Mouse (Mus musculus): ENCODE data around the gene Oxld1. TPM values are rescaled to one million over a fixed set of nuclear protein-coding genes. Genes with fewer than 3 reads are reported as not detected.

The Oxld1 gene
- polyA plus RNA-seq, 1 experiment from 2014 or later, result 15.8 TPM

- H3K36me3 ChIP-seq (ENCODE audit: control insufficient read depth, insufficient read depth, low read length), result peaks cover 19% of the 10 kb centered on the region; the same call in 1 of the 2 replicates
- peaks cover 11% of the 10 kb centered on the region for H3K4me1 ChIP-seq (ENCODE audit: control insufficient read depth, insufficient read depth, low read depth, low read length)
- no peak for ATAC-seq
- no peaks in the 10 kb centered on the region for H3K9me3 ChIP-seq (ENCODE audit: control insufficient read depth, low read length)
- H3K4me2 ChIP-seq (ENCODE audit: low read length), result no peak overlapping the region
- WGBS, result 93% methylated on average over 3 of the region's 3 CpGs
- no peak overlapping the region for H3K9ac ChIP-seq (ENCODE audit: low read depth, low read length)
- no peaks in the 10 kb centered on the region for H3K27me3 ChIP-seq (replicated peaks; ENCODE audit: control insufficient read depth, insufficient read depth, low read length)
- H3K27ac ChIP-seq (ENCODE audit: low read depth, low read length), result no peak overlapping the region
- no peak overlapping the region for H3K4me3 ChIP-seq (ENCODE audit: low read length)
Observed at GRCm38 (mm10) chr11:120497436-120497835, 39.6 kb upstream of the Oxld1 start.

GRCm38 (mm10) chr11:120493911-120494310, 36.0 kb upstream of the Oxld1 start:
- Histone ChIP-seq H3K4me2 (ENCODE audit: low read length) (no peak overlapping the region), H3K4me3 (ENCODE audit: low read length) (no peak overlapping the region)
- 82% methylated on average over 3 of the region's 3 CpGs for WGBS

GRCm38 (mm10) chr11:120493351-120493750, 35.5 kb upstream of the Oxld1 start:
- WGBS, result 47% methylated on average over 3 of the region's 3 CpGs
- H3K4me2 ChIP-seq (ENCODE audit: low read length), result peak overlapping the region; percentile 90
- peaks cover 25% of the 10 kb centered on the region for H3K4me1 ChIP-seq (ENCODE audit: control insufficient read depth, insufficient read depth, low read depth, low read length)
- H3K27ac ChIP-seq (ENCODE audit: low read depth, low read length), result peak overlapping the region; percentile 58; the same call in 1 of the 2 replicates
- peak overlapping the region; percentile 85 for H3K4me3 ChIP-seq (ENCODE audit: low read length)
- H3K9ac ChIP-seq (ENCODE audit: low read depth, low read length), result peak overlapping the region; percentile 82; the same call in 1 of the 2 replicates
- peaks cover 28% of the 10 kb centered on the region; the same call in 1 of the 2 replicates for H3K36me3 ChIP-seq (ENCODE audit: control insufficient read depth, insufficient read depth, low read length)
- H3K27me3 ChIP-seq (replicated peaks; ENCODE audit: control insufficient read depth, insufficient read depth, low read length), result no peaks in the 10 kb centered on the region
- ATAC-seq, result no peak
- H3K9me3 ChIP-seq (ENCODE audit: control insufficient read depth, low read length), result no peaks in the 10 kb centered on the region

More at GRCm38 (mm10) chr11:120493911-120494310, 36.0 kb upstream of the Oxld1 start:
- Histone ChIP-seq H3K27me3 (replicated peaks; ENCODE audit: control insufficient read depth, insufficient read depth, low read length) (no peaks in the 10 kb centered on the region), H3K9me3 (ENCODE audit: control insufficient read depth, low read length) (no peaks in the 10 kb centered on the region), H3K4me1 (ENCODE audit: control insufficient read depth, insufficient read depth, low read depth, low read length) (peaks cover 25% of the 10 kb centered on the region), H3K36me3 (ENCODE audit: control insufficient read depth, insufficient read depth, low read length) (peaks cover 22% of the 10 kb centered on the region; the same call in 1 of the 2 replicates), H3K9ac (ENCODE audit: low read depth, low read length) (0 out of 2 replicates have a peak overlapping the region, but pooled peaks have one; percentile 82), H3K27ac (ENCODE audit: low read depth, low read length) (no peak overlapping the region)
- ATAC-seq, result no peak

- WGBS, result 19% methylated on average over 3 of the region's 3 CpGs
- Histone ChIP-seq H3K27ac (ENCODE audit: low read depth, low read length) (peak overlapping the region; percentile 58), H3K9me3 (ENCODE audit: control insufficient read depth, low read length) (no peaks in the 10 kb centered on the region), H3K9ac (ENCODE audit: low read depth, low read length) (peak overlapping the region; percentile 82), H3K4me2 (ENCODE audit: low read length) (peak overlapping the region; percentile 90), H3K4me3 (ENCODE audit: low read length) (peak overlapping the region; percentile 85), H3K4me1 (ENCODE audit: control insufficient read depth, insufficient read depth, low read depth, low read length) (peaks cover 25% of the 10 kb centered on the region), H3K36me3 (ENCODE audit: control insufficient read depth, insufficient read depth, low read length) (peaks cover 30% of the 10 kb centered on the region; the same call in 1 of the 2 replicates), H3K27me3 (replicated peaks; ENCODE audit: control insufficient read depth, insufficient read depth, low read length) (no peaks in the 10 kb centered on the region)
- no peak for ATAC-seq
Observed at GRCm38 (mm10) chr11:120492878-120493203, 35.0 kb upstream of the Oxld1 start.

- peak overlapping the region; percentile 85 for H3K4me3 ChIP-seq (ENCODE audit: low read length)
- no peaks in the 10 kb centered on the region for H3K9me3 ChIP-seq (ENCODE audit: control insufficient read depth, low read length)
- peak overlapping the region; percentile 82 for H3K9ac ChIP-seq (ENCODE audit: low read depth, low read length)
- H3K4me2 ChIP-seq (ENCODE audit: low read length), result peak overlapping the region; percentile 90
- WGBS, result under 1% methylated on average over 37 of the region's 48 CpGs
- peaks cover 25% of the 10 kb centered on the region for H3K4me1 ChIP-seq (ENCODE audit: control insufficient read depth, insufficient read depth, low read depth, low read length)
- no peaks in the 10 kb centered on the region for H3K27me3 ChIP-seq (replicated peaks; ENCODE audit: control insufficient read depth, insufficient read depth, low read length)
- peak; percentile 57 for ATAC-seq
- peaks cover 33% of the 10 kb centered on the region for H3K36me3 ChIP-seq (ENCODE audit: control insufficient read depth, insufficient read depth, low read length)
- H3K27ac ChIP-seq (ENCODE audit: low read depth, low read length), result peak overlapping the region; percentile 83
Observed at GRCm38 (mm10) chr11:120492024-120492877, 34.4 kb upstream of the Oxld1 start.

- H3K4me1 ChIP-seq (ENCODE audit: control insufficient read depth, insufficient read depth, low read depth, low read length), result peaks cover 25% of the 10 kb centered on the region
- no peaks in the 10 kb centered on the region for H3K9me3 ChIP-seq (ENCODE audit: control insufficient read depth, low read length)
- peak within 1 kb of the TSS; percentile 85 for H3K4me3 ChIP-seq (ENCODE audit: low read length)
- peak; percentile 91 for ATAC-seq
- H3K27ac ChIP-seq (ENCODE audit: low read depth, low read length), result peak within 1 kb of the TSS; percentile 83
- H3K9ac ChIP-seq (ENCODE audit: low read depth, low read length), result peak within 1 kb of the TSS; percentile 82
- no peaks in the 10 kb centered on the region for H3K27me3 ChIP-seq (replicated peaks; ENCODE audit: control insufficient read depth, insufficient read depth, low read length)
- WGBS, result 2% methylated on average over 35 of the region's 35 CpGs
- peak within 1 kb of the TSS; percentile 90 for H3K4me2 ChIP-seq (ENCODE audit: low read length)
- H3K36me3 ChIP-seq (ENCODE audit: control insufficient read depth, insufficient read depth, low read length), result peaks cover 29% of the 10 kb centered on the region
Observed at GRCm38 (mm10) chr11:120491317-120492023, 33.6 kb upstream of the Oxld1 start, which contains the start of gene Slc25a10. Gene Slc25a10 (plus strand): TSS chr11:120491840.

GRCm38 (mm10) chr11:120490291-120491046, 32.6 kb upstream of the Oxld1 start:
- H3K4me2 ChIP-seq (ENCODE audit: low read length), result peak overlapping the region; percentile 90; the same call in 1 of the 2 replicates
- ATAC-seq, result no peak
- H3K4me1 ChIP-seq (ENCODE audit: control insufficient read depth, insufficient read depth, low read depth, low read length), result peaks cover 29% of the 10 kb centered on the region
- peaks cover 25% of the 10 kb centered on the region for H3K36me3 ChIP-seq (ENCODE audit: control insufficient read depth, insufficient read depth, low read length)
- H3K27me3 ChIP-seq (replicated peaks; ENCODE audit: control insufficient read depth, insufficient read depth, low read length), result no peaks in the 10 kb centered on the region
- no peak overlapping the region for H3K9ac ChIP-seq (ENCODE audit: low read depth, low read length)
- H3K27ac ChIP-seq (ENCODE audit: low read depth, low read length), result no peak overlapping the region; the same call in 1 of the 2 replicates
- no peak overlapping the region for H3K4me3 ChIP-seq (ENCODE audit: low read length)
- no peaks in the 10 kb centered on the region for H3K9me3 ChIP-seq (ENCODE audit: control insufficient read depth, low read length)
- 43% methylated on average over 4 of the region's 4 CpGs for WGBS

- Histone ChIP-seq H3K36me3 (ENCODE audit: control insufficient read depth, insufficient read depth, low read length) (peaks cover 21% of the 10 kb centered on the region), H3K9me3 (ENCODE audit: control insufficient read depth, low read length) (no peaks in the 10 kb centered on the region), H3K4me1 (ENCODE audit: control insufficient read depth, insufficient read depth, low read depth, low read length) (peaks cover 34% of the 10 kb centered on the region), H3K27me3 (replicated peaks; ENCODE audit: control insufficient read depth, insufficient read depth, low read length) (no peaks in the 10 kb centered on the region), H3K9ac (ENCODE audit: low read depth, low read length) (no peak overlapping the region), H3K4me3 (ENCODE audit: low read length) (no peak overlapping the region), H3K4me2 (ENCODE audit: low read length) (no peak overlapping the region), H3K27ac (ENCODE audit: low read depth, low read length) (no peak overlapping the region)
- 61% methylated on average over 4 of the region's 4 CpGs for WGBS
- no peak for ATAC-seq
Observed at GRCm38 (mm10) chr11:120489054-120489761, 31.3 kb upstream of the Oxld1 start.
